ENCODE assay signal across 24 mouse cellular contexts in genomic region chr5:38084616-38085015, GRCm38 (mm10). TPM values are rescaled to one million over a fixed set of nuclear protein-coding genes. Genes with fewer than 3 reads are reported as not detected.
DNase-seq lines count a peak whose midpoint lies in the region; ATAC-seq lines count a peak whose summit lies in the region.
"Had no signal": no experiment of that assay in that cellular context is flagged by ENCODE, and none has a peak within 500 bp of the region (broad histone marks: within the 10 kb centered on the region; RNA-seq: fewer than 3 reads in every experiment).

No protein-coding gene starts in this region.

- H3K36me3 ChIP-seq in heart, embryonic 12.5 days = no peaks in the 10 kb centered on the region
- no peaks in the 10 kb centered on the region for H3K36me3 ChIP-seq in midbrain, embryonic 12.5 days
- H3K36me3 ChIP-seq in midbrain, embryonic 16.5 days (ENCODE audit: control insufficient read depth, insufficient read depth, low read length) = no peaks in the 10 kb centered on the region
- H3K36me3 ChIP-seq in embryonic facial prominence, embryonic 10.5 days (replicated peaks) = no peaks in the 10 kb centered on the region
- no peaks in the 10 kb centered on the region for H3K36me3 ChIP-seq in limb, embryonic 11.5 days (ENCODE audit: control insufficient read depth, insufficient read depth, low read length)
- H3K36me3 ChIP-seq: kidney, embryonic 15.5 days had no signal

- no peak overlapping the region for H3K27ac ChIP-seq in heart, embryonic 12.5 days (ENCODE audit: poor library complexity, severe bottlenecking)
- H3K27ac ChIP-seq in midbrain, embryonic 12.5 days (replicated peaks) = no peak overlapping the region
- H3K27ac ChIP-seq in midbrain, embryonic 16.5 days (ENCODE audit: low read length) = no peak overlapping the region
- peak overlapping the region; percentile 77 for H3K27ac ChIP-seq in embryonic facial prominence, embryonic 10.5 days (replicated peaks)
- H3K27ac ChIP-seq in limb, embryonic 11.5 days (replicated peaks; ENCODE audit: low read depth, low read length) = no peak overlapping the region
- H3K27ac ChIP-seq: hindbrain, embryonic 14.5 days; kidney, embryonic 15.5 days; stomach, postnatal 0 days had no signal

- peaks cover 15% of the 10 kb centered on the region for H3K4me1 ChIP-seq in heart, embryonic 12.5 days (replicated peaks)
- H3K4me1 ChIP-seq in midbrain, embryonic 12.5 days = peaks cover 16% of the 10 kb centered on the region
- H3K4me1 ChIP-seq in midbrain, embryonic 16.5 days (ENCODE audit: control insufficient read depth, insufficient read depth, low read length) = peaks cover 3% of the 10 kb centered on the region; the same call in 1 of the 2 replicates
- peaks cover 72% of the 10 kb centered on the region for H3K4me1 ChIP-seq in embryonic facial prominence, embryonic 10.5 days
- peaks cover 25% of the 10 kb centered on the region; the same call in 1 of the 2 replicates for H3K4me1 ChIP-seq in limb, embryonic 11.5 days (ENCODE audit: control insufficient read depth, insufficient read depth, low read length)
- H3K4me1 ChIP-seq: megakaryocyte, embryonic 14.5 days had no signal

- H3K27me3 ChIP-seq in heart, embryonic 12.5 days (replicated peaks) = no peaks in the 10 kb centered on the region
- 0 out of 2 replicates have a peak, but pooled peaks cover 9% of the 10 kb centered on the region for H3K27me3 ChIP-seq in midbrain, embryonic 12.5 days
- no peaks in the 10 kb centered on the region for H3K27me3 ChIP-seq in midbrain, embryonic 16.5 days (ENCODE audit: control insufficient read depth, insufficient read depth, low read depth, low read length)
- H3K27me3 ChIP-seq in embryonic facial prominence, embryonic 10.5 days (replicated peaks; ENCODE audit: low read depth, poor library complexity, severe bottlenecking) = peaks cover 33% of the 10 kb centered on the region
- H3K27me3 ChIP-seq in limb, embryonic 11.5 days (ENCODE audit: control insufficient read depth, insufficient read depth, low read length) = no peaks in the 10 kb centered on the region
- H3K27me3 ChIP-seq: megakaryocyte, embryonic 14.5 days; Patski had no signal

- no peak for ATAC-seq in heart, embryonic 12.5 days (ENCODE audit: insufficient number of reproducible peaks, low FRiP score)
- ATAC-seq in midbrain, embryonic 12.5 days (ENCODE audit: low FRiP score, low read depth) = peak; percentile 66; the same call in 1 of the 2 replicates
- ATAC-seq in midbrain, embryonic 16.5 days = no peak
- ATAC-seq in limb, embryonic 11.5 days (ENCODE audit: insufficient number of reproducible peaks, low FRiP score, low TSS enrichment, low read depth) = no peak
- ATAC-seq in erythroblast, adult 5-6 weeks (replicated peaks; ENCODE audit: low FRiP score, poor library complexity, severe bottlenecking) = no peak
- ATAC-seq: CD4-positive, CD25-positive, alpha-beta regulatory T cell, adult 4 months; forebrain, embryonic 14.5 days; intestine, embryonic 16.5 days; Patski had no signal

- H3K4me3 ChIP-seq in heart, embryonic 12.5 days = no peak overlapping the region
- no peak overlapping the region for H3K4me3 ChIP-seq in midbrain, embryonic 12.5 days
- no peak overlapping the region for H3K4me3 ChIP-seq in midbrain, embryonic 16.5 days (ENCODE audit: low read depth, low read length)
- H3K4me3 ChIP-seq in embryonic facial prominence, embryonic 10.5 days = peak overlapping the region; percentile 17; the same call in 1 of the 2 replicates
- H3K4me3 ChIP-seq in limb, embryonic 11.5 days (ENCODE audit: low read depth, low read length) = no peak overlapping the region
- H3K4me3 ChIP-seq: kidney, embryonic 15.5 days; megakaryocyte, embryonic 14.5 days had no signal

- WGBS in heart, embryonic 12.5 days = 49% methylated on average over 8 of the region's 8 CpGs
- 4% methylated on average over 8 of the region's 8 CpGs for WGBS in midbrain, embryonic 12.5 days
- WGBS in midbrain, embryonic 16.5 days = 20% methylated on average over 8 of the region's 8 CpGs
- WGBS in embryonic facial prominence, embryonic 10.5 days = 4% methylated on average over 8 of the region's 8 CpGs
- 5% methylated on average over 8 of the region's 8 CpGs for WGBS in limb, embryonic 11.5 days

- DNase-seq in heart, adult 11 months = peak; percentile 83
- DNase-seq in embryonic facial prominence, embryonic 10.5 days (ENCODE audit: low spot score) = peak; percentile 70
- peak; percentile 66 for DNase-seq in limb, embryonic 11.5 days (ENCODE audit: low spot score)
- no peak for DNase-seq in heart, postnatal 4 days
- DNase-seq: adrenal gland, postnatal 14 days; cerebellum, adult 18-20 months; cerebellum, postnatal 36 days; gastrocnemius, postnatal 36 days; kidney, postnatal 4 days; liver; lung, postnatal 10 days; right cerebral cortex, postnatal 4 days had no signal

- H3K9ac ChIP-seq in heart, embryonic 12.5 days = no peak overlapping the region
- H3K9ac ChIP-seq in midbrain, embryonic 12.5 days (replicated peaks) = no peak overlapping the region
- no peak overlapping the region for H3K9ac ChIP-seq in midbrain, embryonic 16.5 days (ENCODE audit: low read depth, low read length)
- H3K9ac ChIP-seq in limb, embryonic 11.5 days (ENCODE audit: low read length) = no peak overlapping the region
- H3K9ac ChIP-seq: hindbrain, embryonic 14.5 days; kidney, embryonic 15.5 days had no signal

- H3K4me2 ChIP-seq in heart, embryonic 12.5 days = no peak overlapping the region
- no peak overlapping the region for H3K4me2 ChIP-seq in midbrain, embryonic 12.5 days (replicated peaks)
- no peak overlapping the region for H3K4me2 ChIP-seq in midbrain, embryonic 16.5 days (ENCODE audit: low read length)
- H3K4me2 ChIP-seq in limb, embryonic 11.5 days (ENCODE audit: low read depth, severe bottlenecking) = no peak overlapping the region
- H3K4me2 ChIP-seq: hindbrain, embryonic 14.5 days; kidney, embryonic 15.5 days had no signal

- H3K9me3 ChIP-seq in heart, embryonic 12.5 days (replicated peaks) = no peaks in the 10 kb centered on the region
- no peaks in the 10 kb centered on the region for H3K9me3 ChIP-seq in midbrain, embryonic 12.5 days
- H3K9me3 ChIP-seq in midbrain, embryonic 16.5 days (replicated peaks; ENCODE audit: control insufficient read depth, low read length, poor library complexity, severe bottlenecking) = no peaks in the 10 kb centered on the region
- no peaks in the 10 kb centered on the region for H3K9me3 ChIP-seq in embryonic facial prominence, embryonic 10.5 days
- H3K9me3 ChIP-seq in limb, embryonic 11.5 days (ENCODE audit: control insufficient read depth, low read length) = no peaks in the 10 kb centered on the region
- H3K9me3 ChIP-seq: kidney, embryonic 15.5 days; megakaryocyte, embryonic 14.5 days had no signal

RNA-seq across cellular contexts. Expression of gene Stx18, which starts 46.1 kb away (rescaled TPM):
- 33.2 and 34.1 TPM in 2 replicates for polyA plus RNA-seq in heart, embryonic 12.5 days (2016; fragmentation: Nextera tagmentation; extraction: Ambion mirVana)
- 42.1 and 42.5 TPM in 2 replicates for polyA plus RNA-seq in midbrain, embryonic 12.5 days (2016; fragmentation: Nextera tagmentation; extraction: Ambion mirVana)
- 31.8 and 32.6 TPM in 2 replicates for polyA plus RNA-seq in midbrain, embryonic 16.5 days (2015; fragmentation: Nextera tagmentation; extraction: Ambion mirVana)
- polyA plus RNA-seq in embryonic facial prominence, embryonic 10.5 days (2016; fragmentation: Nextera tagmentation; extraction: Ambion mirVana) = 54.8 and 55.8 TPM in 2 replicates
- polyA plus RNA-seq in limb, embryonic 11.5 days (2014; fragmentation: Nextera tagmentation; extraction: Ambion mirVana) = 53.9 and 59.6 TPM in 2 replicates
- 2.9 and 10.7 TPM in 2 replicates for total RNA-seq in erythroblast, adult 5-6 weeks (2015; ENCODE audit: low replicate concordance)
- 6.0 and 16.3 TPM in 2 replicates for total RNA-seq in erythroblast, adult 5-6 weeks (2017; ENCODE audit: low replicate concordance)
- total RNA-seq in heart, postnatal 4 days (2021) = 10 to 100 TPM; 20.1 to 22.1 TPM
